Mouse (Mus musculus): ENCODE results near the gene Ensa.
"Not testable (repeated sequence)": the region's sequence is repeated elsewhere in the genome, so short reads cannot be mapped to it uniquely, and the experiment has no call there.

GRCm38 (mm10) chr3:95623991-95624515, 740 bp upstream of the Ensa start:
- not testable (repeated sequence) for TF ChIP-seq CTCF, POLR2A (IDR thresholded peaks at IDR 0.05; ENCODE audit: insufficient read depth, low read depth, low read length)
